Comparison of ENCODE assay signal across 20 mouse cellular contexts in genomic region chr13:28504340-28504739, GRCm38 (mm10).
DNase-seq lines count a peak whose midpoint lies in the region; ATAC-seq and TF ChIP-seq lines count a peak whose summit lies in the region.
"Had no signal": no experiment of that assay in that cellular context is flagged by ENCODE, and none has a peak within 500 bp of the region (broad histone marks: within the 10 kb centered on the region; RNA-seq: fewer than 3 reads in every experiment).

No protein-coding gene starts in this region.

- no peak for TF ChIP-seq POLR2A in limb, embryonic 14.5 days (IDR thresholded peaks at IDR 0.05; ENCODE audit: borderline replicate concordance, extremely low read depth, insufficient read depth, insufficient read length)
- TF ChIP-seq POLR2A in lung, adult 2 months (IDR thresholded peaks at IDR 0.05; ENCODE audit: borderline replicate concordance, extremely low read depth, low read depth, low read length) = no peak

- no peak for TF ChIP-seq CTCF in lung, adult 2 months (IDR thresholded peaks at IDR 0.05; ENCODE audit: insufficient read depth, low read length)

- H3K27me3 ChIP-seq in limb, embryonic 14.5 days (ENCODE audit: control insufficient read depth, insufficient read depth, low read length) = no peaks in the 10 kb centered on the region
- no peaks in the 10 kb centered on the region for H3K27me3 ChIP-seq in limb, embryonic 10.5 days (ENCODE audit: low read depth, poor library complexity, severe bottlenecking)
- no peaks in the 10 kb centered on the region for H3K27me3 ChIP-seq in lung, embryonic 16.5 days (ENCODE audit: control insufficient read depth, insufficient read depth, low read depth, low read length)
- H3K27me3 ChIP-seq in intestine, embryonic 15.5 days (replicated peaks) = no peaks in the 10 kb centered on the region
- H3K27me3 ChIP-seq in forebrain, embryonic 14.5 days (replicated peaks; ENCODE audit: control insufficient read depth, insufficient read depth, low read length) = no peaks in the 10 kb centered on the region
- H3K27me3 ChIP-seq: CH12.LX; embryonic facial prominence, embryonic 15.5 days; forebrain, embryonic 15.5 days; heart, embryonic 13.5 days; hindbrain, embryonic 12.5 days had no signal

- DNase-seq in limb, embryonic 14.5 days (ENCODE audit: low spot score) = peak; percentile 22
- DNase-seq in limb, embryonic 10.5 days (ENCODE audit: low spot score) = no peak
- no peak for DNase-seq in lung, adult 2 months
- no peak for DNase-seq in forebrain, embryonic 14.5 days (ENCODE audit: low spot score)
- DNase-seq: adrenal gland, adult 2 months; adrenal gland, postnatal 25 days; cerebellum, adult 18-20 months; cerebellum, adult 9-11 months; cerebellum, postnatal 36 days; gastrocnemius, postnatal 36 days; heart, postnatal 4 days had no signal

- H3K9me3 ChIP-seq in limb, embryonic 14.5 days (ENCODE audit: control insufficient read depth, low read length) = no peaks in the 10 kb centered on the region
- H3K9me3 ChIP-seq in limb, embryonic 10.5 days (replicated peaks) = no peaks in the 10 kb centered on the region
- H3K9me3 ChIP-seq in lung, embryonic 16.5 days (ENCODE audit: control insufficient read depth, low read length) = no peaks in the 10 kb centered on the region
- no peaks in the 10 kb centered on the region for H3K9me3 ChIP-seq in intestine, embryonic 15.5 days
- H3K9me3 ChIP-seq in forebrain, embryonic 14.5 days (replicated peaks; ENCODE audit: control insufficient read depth, low read length) = no peaks in the 10 kb centered on the region
- H3K9me3 ChIP-seq: embryonic facial prominence, embryonic 15.5 days; forebrain, embryonic 10.5 days; forebrain, embryonic 15.5 days; heart, embryonic 13.5 days; hindbrain, embryonic 12.5 days had no signal

- 0 out of 2 replicates have a peak, but pooled peaks cover 9% of the 10 kb centered on the region for H3K4me1 ChIP-seq in limb, embryonic 14.5 days (ENCODE audit: control insufficient read depth, insufficient read depth, low read length)
- H3K4me1 ChIP-seq in limb, embryonic 10.5 days = peaks cover 6% of the 10 kb centered on the region
- H3K4me1 ChIP-seq in lung, embryonic 16.5 days (replicated peaks; ENCODE audit: control insufficient read depth, insufficient read depth, low read length) = peaks cover 24% of the 10 kb centered on the region
- H3K4me1 ChIP-seq in lung, adult 2 months (ENCODE audit: control insufficient read depth, insufficient read depth, low read length) = peaks cover 19% of the 10 kb centered on the region
- peaks cover 12% of the 10 kb centered on the region; the same call in 1 of the 2 replicates for H3K4me1 ChIP-seq in intestine, embryonic 15.5 days (replicated peaks)
- no peaks in the 10 kb centered on the region for H3K4me1 ChIP-seq in forebrain, embryonic 14.5 days (ENCODE audit: control insufficient read depth, insufficient read depth, low read length)

- no peak overlapping the region for H3K4me2 ChIP-seq in limb, embryonic 14.5 days (replicated peaks; ENCODE audit: low read depth, low read length, severe bottlenecking)
- H3K4me2 ChIP-seq in lung, embryonic 16.5 days (ENCODE audit: low read depth, low read length) = no peak overlapping the region
- H3K4me2 ChIP-seq in intestine, embryonic 15.5 days (replicated peaks) = no peak overlapping the region
- no peak overlapping the region for H3K4me2 ChIP-seq in forebrain, embryonic 14.5 days (ENCODE audit: low read length)
- H3K4me2 ChIP-seq: embryonic facial prominence, embryonic 15.5 days; forebrain, embryonic 15.5 days; heart, embryonic 13.5 days; hindbrain, embryonic 12.5 days had no signal

- H3K4me3 ChIP-seq in limb, embryonic 14.5 days (replicated peaks; ENCODE audit: low read length) = no peak overlapping the region
- H3K4me3 ChIP-seq in limb, embryonic 10.5 days = no peak overlapping the region
- H3K4me3 ChIP-seq in lung, embryonic 16.5 days (ENCODE audit: low read length) = no peak overlapping the region
- no peak overlapping the region for H3K4me3 ChIP-seq in lung, adult 2 months (replicated peaks; ENCODE audit: extremely low read depth, low read depth, low read length)
- no peak overlapping the region for H3K4me3 ChIP-seq in intestine, embryonic 15.5 days (replicated peaks)
- no peak overlapping the region for H3K4me3 ChIP-seq in forebrain, embryonic 14.5 days (ENCODE audit: low read depth, low read length)
- H3K4me3 ChIP-seq: embryonic facial prominence, embryonic 15.5 days; erythroblast, embryonic 14.5 days; forebrain, embryonic 10.5 days; forebrain, embryonic 15.5 days; heart, embryonic 13.5 days; hindbrain, embryonic 12.5 days had no signal

- H3K9ac ChIP-seq in limb, embryonic 14.5 days (ENCODE audit: low read depth, low read length, severe bottlenecking) = no peak overlapping the region
- H3K9ac ChIP-seq in lung, embryonic 16.5 days (ENCODE audit: low read length) = no peak overlapping the region
- no peak overlapping the region for H3K9ac ChIP-seq in intestine, embryonic 15.5 days
- H3K9ac ChIP-seq in forebrain, embryonic 14.5 days (ENCODE audit: low read length) = no peak overlapping the region
- H3K9ac ChIP-seq: embryonic facial prominence, embryonic 15.5 days; forebrain, embryonic 15.5 days; heart, embryonic 13.5 days; hindbrain, embryonic 12.5 days had no signal

- 66% methylated on average over 3 of the region's 3 CpGs for WGBS in limb, embryonic 14.5 days
- 91% methylated on average over 3 of the region's 3 CpGs for WGBS in limb, embryonic 10.5 days
- WGBS in lung, embryonic 16.5 days = 50% methylated on average over 3 of the region's 3 CpGs
- 65% methylated on average over 3 of the region's 3 CpGs for WGBS in lung, adult 2 months
- 47% methylated on average over 3 of the region's 3 CpGs for WGBS in intestine, embryonic 15.5 days
- 93% methylated on average over 3 of the region's 3 CpGs for WGBS in forebrain, embryonic 14.5 days

- H3K36me3 ChIP-seq in limb, embryonic 14.5 days (ENCODE audit: control insufficient read depth, insufficient read depth, low read length) = no peaks in the 10 kb centered on the region
- no peaks in the 10 kb centered on the region for H3K36me3 ChIP-seq in limb, embryonic 10.5 days
- H3K36me3 ChIP-seq in lung, embryonic 16.5 days (ENCODE audit: control insufficient read depth, insufficient read depth, low read length) = no peaks in the 10 kb centered on the region
- H3K36me3 ChIP-seq in intestine, embryonic 15.5 days = no peaks in the 10 kb centered on the region
- no peaks in the 10 kb centered on the region; the same call in 1 of the 2 replicates for H3K36me3 ChIP-seq in forebrain, embryonic 14.5 days (ENCODE audit: control insufficient read depth, insufficient read depth, low read length)
- H3K36me3 ChIP-seq: embryonic facial prominence, embryonic 15.5 days; forebrain, embryonic 15.5 days; heart, embryonic 13.5 days; hindbrain, embryonic 12.5 days had no signal

- no peak for ATAC-seq in limb, embryonic 14.5 days (ENCODE audit: low FRiP score, low read depth)
- peak; percentile 42 for ATAC-seq in lung, embryonic 16.5 days (ENCODE audit: low read depth)
- peak; percentile 62; the same call in 1 of the 2 replicates for ATAC-seq in intestine, embryonic 15.5 days
- no peak for ATAC-seq in forebrain, embryonic 14.5 days
- ATAC-seq: forebrain, embryonic 15.5 days had no signal

- no peak overlapping the region for H3K27ac ChIP-seq in limb, embryonic 14.5 days (replicated peaks; ENCODE audit: low read depth, low read length)
- no peak overlapping the region for H3K27ac ChIP-seq in limb, embryonic 10.5 days
- 0 out of 2 replicates have a peak overlapping the region, but pooled peaks have one; percentile 24 for H3K27ac ChIP-seq in lung, embryonic 16.5 days (ENCODE audit: low read length)
- peak overlapping the region; percentile 15; the same call in 1 of the 2 replicates for H3K27ac ChIP-seq in intestine, embryonic 15.5 days
- no peak overlapping the region for H3K27ac ChIP-seq in forebrain, embryonic 14.5 days (ENCODE audit: low read depth, low read length)
- H3K27ac ChIP-seq: embryonic facial prominence, embryonic 15.5 days; forebrain, embryonic 10.5 days; forebrain, embryonic 15.5 days; heart, embryonic 13.5 days; hindbrain, embryonic 12.5 days had no signal

Comparison
In these comparisons a context has a peak if more than half of its experiments do, and no peak if none do; other contexts are left out.
1. ATAC-seq: peak in lung, embryonic 16.5 days (single experiment) and intestine, embryonic 15.5 days (single experiment); none in limb, embryonic 14.5 days (single experiment) and forebrain, embryonic 14.5 days (single experiment).
2. H3K27ac ChIP-seq: peak in lung, embryonic 16.5 days (single experiment) and intestine, embryonic 15.5 days (single experiment); none in limb, embryonic 14.5 days (single experiment), limb, embryonic 10.5 days (single experiment) and forebrain, embryonic 14.5 days (single experiment).